Mouse (Mus musculus) gastrocnemius, adult 18-20 months (tissue): ENCODE data around the gene Mrm2. TPM values are rescaled to one million over a fixed set of nuclear protein-coding genes. Genes with fewer than 3 reads are reported as not detected.
A peak's percentile ranks its signal among the peaks of the same experiment; 100 is the strongest.

Experiments
- DNase-seq: peaks from one replicate; pipeline ENCODE4 v3.0.0; 2021; ENCODE audit warnings: low spot score
- total RNA-seq, 2 experiments: library from RNA; stranded (reverse); gene quantifications; 2 replicates each; pipeline ENCODE4 v1.2.3; 2021

Gene Mrm2
- total RNA-seq, 2 experiments from 2014 or later = 5.8 to 6.2 TPM

GRCm38 (mm10) chr5:140346050-140346449 lies 14.4 kb upstream of the Mrm2 start:
- DNase-seq = no peak

- DNase-seq = no peak
Observed at GRCm38 (mm10) chr5:140345244-140345643, 13.5 kb upstream of the Mrm2 start.

- DNase-seq = no peak
Observed at GRCm38 (mm10) chr5:140342880-140343279, 11.2 kb upstream of the Mrm2 start.

- no peak for DNase-seq
Observed at GRCm38 (mm10) chr5:140339836-140340235, 8.1 kb upstream of the Mrm2 start.

DNA sequence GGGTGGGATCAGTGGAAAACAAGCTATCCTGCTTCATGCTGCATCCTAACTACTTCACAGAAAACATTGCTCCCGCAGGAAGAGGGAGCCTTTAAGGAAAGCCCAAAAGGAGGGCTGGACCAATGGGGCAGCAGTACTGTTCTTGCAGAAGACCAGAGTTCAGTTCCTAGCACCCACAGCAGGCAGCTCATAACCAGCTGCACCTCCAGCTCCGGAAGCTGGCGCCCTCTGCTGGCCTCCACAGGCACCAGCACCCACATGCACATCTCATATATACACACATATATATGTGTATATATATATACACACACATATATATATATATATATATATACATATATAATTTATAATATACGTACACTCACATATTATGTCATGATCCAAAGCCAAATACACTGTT lies 7.1 kb upstream of the Mrm2 start:
- no peak for DNase-seq

GRCm38 (mm10) chr5:140336680-140337079 lies 5.0 kb upstream of the Mrm2 start:
- DNase-seq = peak; percentile 31

GRCm38 (mm10) chr5:140333631-140334030 lies 1.9 kb upstream of the Mrm2 start:
- DNase-seq = no peak

DNA sequence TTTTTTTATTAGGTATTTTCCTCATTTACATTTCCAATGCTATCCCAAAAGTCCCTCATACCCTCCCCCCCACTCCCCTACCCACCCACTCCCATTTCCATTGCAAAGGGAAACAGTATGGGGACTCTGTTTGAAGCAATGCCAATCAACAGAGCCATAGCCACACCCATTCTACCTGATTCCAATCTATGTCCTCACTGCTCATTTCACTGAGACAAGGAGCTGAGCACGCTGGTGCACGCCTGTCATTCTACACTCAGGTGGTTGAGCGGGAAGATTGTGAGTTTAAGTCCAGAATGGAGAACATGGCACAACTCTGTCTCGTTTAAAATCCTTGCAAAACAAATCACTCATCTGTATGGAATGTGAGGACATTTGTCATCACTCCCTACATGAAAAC lies 821 bp upstream of the Mrm2 start:
- DNase-seq = no peak

GRCm38 (mm10) chr5:140324058-140324457 lies 7.6 kb downstream of the Mrm2 start:
- no peak for DNase-seq

DNA sequence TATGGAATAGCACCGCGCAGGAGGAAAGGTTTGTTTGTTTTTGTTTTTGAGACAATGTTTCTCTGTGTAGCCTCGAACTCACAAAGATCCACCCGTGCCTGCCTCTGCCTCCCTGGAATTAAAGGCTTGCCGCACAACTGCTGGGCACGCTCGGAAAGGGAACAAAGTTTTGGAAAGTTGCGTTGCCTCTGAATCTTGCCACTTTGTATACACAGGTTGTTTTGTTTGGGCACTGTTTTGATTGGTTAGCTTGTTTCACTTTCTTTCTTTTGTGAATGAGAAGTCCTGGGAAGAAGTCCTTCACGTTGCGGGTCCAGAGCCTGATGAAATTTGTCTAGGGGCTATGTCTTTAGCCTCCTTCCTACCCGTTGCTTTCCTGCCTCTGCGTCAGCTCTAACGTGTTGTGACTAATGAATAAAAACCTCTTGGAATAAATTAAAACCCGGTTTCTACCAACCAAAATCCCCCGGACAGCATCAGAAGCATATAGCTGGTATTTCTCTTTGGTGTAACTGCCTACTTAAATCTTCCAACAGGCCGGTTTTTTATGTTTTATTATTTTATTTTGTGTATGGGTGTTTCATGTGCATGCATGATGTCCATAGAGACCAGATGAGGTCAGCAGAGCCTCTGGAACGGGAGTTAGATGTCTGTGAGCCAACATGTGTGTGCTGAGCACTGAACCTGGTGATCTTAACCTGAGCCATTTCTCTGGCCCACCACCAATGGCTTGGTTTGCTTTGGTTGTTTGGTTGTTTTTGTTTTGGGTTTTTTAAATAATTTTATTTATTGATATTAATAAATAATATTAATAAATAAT lies 9.7 kb downstream of the Mrm2 start:
- DNase-seq = no peak

DNA sequence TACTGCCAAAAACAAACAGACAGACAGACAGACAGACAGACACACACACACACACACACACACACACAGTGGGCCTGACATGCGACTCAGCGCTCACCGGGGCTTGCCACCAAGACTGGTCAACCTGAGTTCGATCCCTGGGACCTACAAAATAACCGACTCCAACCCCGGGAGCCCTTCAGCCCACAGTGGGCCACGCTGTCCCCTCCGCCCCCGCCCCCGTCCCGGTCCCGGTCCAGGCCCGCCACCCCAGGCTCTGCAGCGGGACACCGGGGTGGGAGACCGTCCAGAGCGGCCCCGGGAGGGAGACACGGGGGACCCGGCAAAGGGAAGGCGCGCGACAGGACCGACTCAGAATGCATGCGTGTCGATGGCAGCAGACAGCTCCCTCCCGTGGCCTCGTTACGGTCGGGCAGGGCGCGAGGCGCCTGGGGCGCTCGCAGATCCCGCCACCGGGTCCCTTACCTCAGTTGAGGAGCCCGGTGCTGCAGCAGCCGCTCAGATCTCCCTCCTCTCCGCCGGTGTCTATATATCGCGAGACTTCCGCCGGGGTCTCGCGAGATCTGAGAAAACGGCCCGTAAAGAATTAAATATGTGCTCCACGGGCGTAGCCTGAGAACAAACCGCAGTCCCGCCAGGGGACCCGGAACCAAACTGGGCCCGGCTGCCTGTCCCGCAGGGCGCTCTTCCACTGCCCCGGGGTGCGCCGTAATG lies 10.5 kb downstream of the Mrm2 start, which contains the start of the genes Mad1l1 and Nudt1:
Gene Mad1l1 (minus strand): TSS at position 511 of the 714 bp plus-strand sequence.
Gene Nudt1 (plus strand): TSS at position 615 of the 714 bp plus-strand sequence.
- peak; percentile 93 for DNase-seq

- DNase-seq = no peak
Observed at GRCm38 (mm10) chr5:140316716-140317115, 15.0 kb downstream of the Mrm2 start.

DNA sequence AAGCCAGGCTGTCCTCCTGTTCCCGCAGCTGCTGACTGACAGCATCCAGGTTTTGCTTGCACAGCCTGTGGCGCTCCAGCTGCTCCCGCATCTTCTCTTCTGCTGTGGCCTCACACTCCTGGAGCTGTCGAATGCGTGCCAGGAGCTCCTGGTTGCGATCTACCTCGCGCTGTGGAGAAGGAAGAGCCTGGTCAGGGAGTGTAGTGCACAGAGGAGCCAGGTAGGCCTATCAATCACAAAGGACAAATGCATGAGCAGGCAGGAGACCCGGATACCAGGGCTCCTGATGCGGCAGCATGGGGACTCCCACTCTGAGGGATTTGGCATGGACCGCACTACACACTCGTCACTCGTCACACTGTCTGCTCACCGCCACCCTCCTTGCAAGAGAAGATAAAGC lies 24.1 kb downstream of the Mrm2 start:
- DNase-seq = no peak

DNA sequence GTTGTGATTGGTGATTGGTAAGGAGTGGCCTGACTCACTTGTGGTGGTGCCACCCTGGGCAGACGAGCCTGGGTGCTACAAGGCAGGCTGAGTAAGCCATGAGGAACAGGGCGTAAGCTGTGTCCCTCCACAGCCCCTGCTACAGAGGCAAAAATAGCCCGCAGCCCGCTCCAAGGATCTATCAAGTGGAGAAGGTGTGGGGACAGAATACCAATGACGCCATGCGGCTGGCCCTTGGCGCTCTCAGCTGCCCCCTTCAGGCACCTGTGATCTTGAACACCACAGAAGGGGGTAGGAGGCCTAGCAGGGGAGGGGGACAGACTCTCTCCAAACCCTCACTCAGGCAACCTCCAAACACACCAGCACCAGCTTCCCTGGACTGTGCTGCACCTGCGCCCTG lies 25.7 kb downstream of the Mrm2 start:
- DNase-seq = peak; percentile 37

DNA sequence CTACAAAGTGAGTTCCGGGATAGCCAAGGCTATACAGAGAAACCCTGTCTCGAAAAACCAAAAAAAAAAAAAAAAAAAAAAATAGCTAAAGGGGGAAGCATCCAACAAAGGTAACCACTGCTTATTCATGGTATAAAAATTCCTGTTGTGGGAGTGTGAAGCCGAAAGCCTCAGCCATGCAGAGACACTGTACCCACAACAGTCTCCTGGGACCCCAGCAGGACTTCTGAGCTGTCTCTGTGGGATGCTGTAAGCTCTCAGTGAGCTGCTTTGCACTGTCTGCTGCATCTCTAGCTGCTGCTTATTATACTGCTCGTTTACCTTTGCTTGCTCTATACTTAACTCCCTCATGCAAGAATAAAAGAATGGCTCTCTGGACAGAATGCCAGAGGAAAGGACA lies 33.4 kb downstream of the Mrm2 start:
- no peak for DNase-seq

GRCm38 (mm10) chr5:140292152-140292551 lies 39.5 kb downstream of the Mrm2 start:
- peak; percentile 62 for DNase-seq

GRCm38 (mm10) chr5:140289161-140289560 lies 42.5 kb downstream of the Mrm2 start:
- no peak for DNase-seq

GRCm38 (mm10) chr5:140288287-140288686 lies 43.4 kb downstream of the Mrm2 start:
- no peak for DNase-seq

DNA sequence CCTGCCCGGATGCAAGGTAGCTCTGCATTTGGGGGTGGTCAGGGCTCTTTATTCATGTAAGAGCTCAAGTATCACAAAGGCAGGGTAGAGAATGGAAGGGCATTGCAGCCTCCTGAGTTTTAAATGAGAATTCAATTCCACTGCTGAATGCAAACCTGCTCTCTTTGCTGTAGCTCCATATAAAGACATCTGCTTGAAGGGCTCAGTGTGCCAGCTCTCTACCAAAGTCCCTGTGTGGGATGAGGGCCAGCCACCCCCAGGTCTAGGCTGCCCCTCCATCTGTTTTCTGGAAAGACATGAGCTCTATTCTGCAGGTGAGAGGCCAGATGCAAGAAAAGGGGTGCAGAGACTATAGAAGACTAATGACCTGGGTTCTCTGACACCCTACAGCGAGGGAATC lies 46.9 kb downstream of the Mrm2 start:
- no peak for DNase-seq

- DNase-seq = no peak
Observed at GRCm38 (mm10) chr5:140284011-140284410, 47.7 kb downstream of the Mrm2 start.

- no peak for DNase-seq
Observed at GRCm38 (mm10) chr5:140282900-140283299, 48.8 kb downstream of the Mrm2 start.

DNA sequence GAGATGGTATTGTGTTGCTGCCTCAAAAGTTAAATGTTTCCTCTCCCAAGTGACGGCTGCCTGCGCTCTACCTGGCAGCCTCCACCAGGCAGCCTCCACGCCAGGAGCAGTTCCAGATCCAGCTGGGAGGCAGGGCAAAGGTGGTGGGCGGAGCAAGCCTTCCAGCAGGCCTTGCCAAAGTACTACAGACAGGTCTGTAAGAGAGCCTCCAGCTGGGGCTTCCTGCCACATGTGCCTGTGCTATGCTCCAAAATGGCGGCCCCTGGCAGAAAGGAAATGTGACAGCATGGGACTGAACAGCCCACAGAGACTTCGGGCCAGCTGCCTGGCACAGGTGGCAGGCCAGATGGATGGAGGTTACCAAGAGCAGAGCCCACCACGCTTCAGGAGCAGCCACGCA lies 49.3 kb downstream of the Mrm2 start:
- no peak for DNase-seq

DNA sequence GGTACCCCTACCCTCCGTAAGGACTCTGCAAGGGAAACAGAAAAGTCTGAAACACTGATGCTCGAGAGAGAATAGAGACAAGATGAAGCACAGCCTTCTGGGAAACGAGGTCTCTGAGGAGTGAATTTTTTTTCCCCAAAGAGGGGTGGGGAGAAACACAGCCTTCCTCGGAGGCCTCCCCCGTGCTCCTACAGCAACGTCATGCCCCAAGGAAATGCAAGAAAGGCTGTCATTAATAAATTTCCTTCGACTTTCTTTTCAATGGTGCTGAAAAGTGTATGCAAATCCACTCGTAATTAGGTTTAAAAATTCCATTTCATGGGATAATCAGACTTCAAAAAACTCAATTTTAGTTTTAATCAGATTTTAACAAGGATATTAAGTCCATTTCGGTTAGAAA lies 51.5 kb downstream of the Mrm2 start:
- DNase-seq = no peak
